Comparison of ENCODE assay signal across 8 mouse cellular contexts in genomic region chr10:81229735-81230437, GRCm38 (mm10). TPM values are rescaled to one million over a fixed set of nuclear protein-coding genes. Genes with fewer than 3 reads are reported as not detected.
DNase-seq lines count a peak whose midpoint lies in the region; ATAC-seq and TF ChIP-seq lines count a peak whose summit lies in the region.
"Had no signal": no experiment of that assay in that cellular context is flagged by ENCODE, and none has a peak within 500 bp of the region (broad histone marks: within the 10 kb centered on the region; RNA-seq: fewer than 3 reads in every experiment).

No protein-coding gene starts in this region.

- peak overlapping the region; percentile 79 for H3K9ac ChIP-seq in hindbrain, embryonic 16.5 days (ENCODE audit: low read depth, low read length)
- H3K9ac ChIP-seq: liver, embryonic 14.5 days had no signal

- TF ChIP-seq POLR2A in cortical plate, adult 2 months (IDR thresholded peaks at IDR 0.05; ENCODE audit: extremely low read depth, insufficient read depth, low read length), result 0 out of 2 replicates have a peak, but pooled peaks have one; percentile 27
- TF ChIP-seq POLR2A in small intestine, adult 2 months (IDR thresholded peaks at IDR 0.05; ENCODE audit: low read depth, low read length), result no peak

- peak overlapping the region; percentile 55 for H3K4me2 ChIP-seq in hindbrain, embryonic 16.5 days (ENCODE audit: low read length)

- intact Hi-C loops in left cerebral cortex, postnatal 25 days (cut with DNase I), result no loop called here
- intact Hi-C loops in left cerebral cortex, postnatal 36 days (cut with DNase I), result no loop called here

- DNase-seq in left cerebral cortex, postnatal 25 days (ENCODE audit: low spot score in 2 of 2), result peak; percentile 52 to 76
- DNase-seq in left cerebral cortex, postnatal 36 days (ENCODE audit: low spot score in 2 of 2), result no peak
- no peak for DNase-seq in ovary, postnatal 10 days (ENCODE audit: low spot score)
- DNase-seq in retina, embryonic 14.5 days (ENCODE audit: low spot score), result no peak

- 6% methylated on average over 20 of the region's 20 CpGs for WGBS in hindbrain, embryonic 16.5 days
- WGBS in small intestine, adult 2 months, result 26% methylated on average over 20 of the region's 20 CpGs

- ATAC-seq in hindbrain, embryonic 16.5 days, result peak; percentile 35

- no peaks in the 10 kb centered on the region; the same call in 1 of the 2 replicates for H3K36me3 ChIP-seq in hindbrain, embryonic 16.5 days (ENCODE audit: control insufficient read depth, insufficient read depth, low read length)
- H3K36me3 ChIP-seq in small intestine, adult 2 months (ENCODE audit: control insufficient read depth, insufficient read depth, low read length), result no peaks in the 10 kb centered on the region

- H3K27ac ChIP-seq in cortical plate, adult 2 months (ENCODE audit: insufficient read depth, low read length), result peak overlapping the region; percentile 95
- peak overlapping the region; percentile 85 for H3K27ac ChIP-seq in hindbrain, embryonic 16.5 days (ENCODE audit: low read depth, low read length)
- no peak overlapping the region for H3K27ac ChIP-seq in small intestine, adult 2 months (ENCODE audit: insufficient read depth, low read depth, low read length)
- H3K27ac ChIP-seq: liver, embryonic 14.5 days had no signal

- peaks cover 6% of the 10 kb centered on the region; the same call in 1 of the 2 replicates for H3K4me1 ChIP-seq in cortical plate, adult 2 months (ENCODE audit: control insufficient read depth, insufficient read depth, low read length)
- peaks cover 33% of the 10 kb centered on the region for H3K4me1 ChIP-seq in hindbrain, embryonic 16.5 days (ENCODE audit: control insufficient read depth, insufficient read depth, low read depth, low read length)
- peaks cover 12% of the 10 kb centered on the region for H3K4me1 ChIP-seq in small intestine, adult 2 months (ENCODE audit: control insufficient read depth, insufficient read depth, insufficient read length, low read length)

- TF ChIP-seq CTCF in cortical plate, adult 2 months (IDR thresholded peaks at IDR 0.05; ENCODE audit: extremely low read depth, insufficient read depth, low read length), result no peak
- TF ChIP-seq CTCF in small intestine, adult 2 months (IDR thresholded peaks at IDR 0.05; ENCODE audit: extremely low read depth, insufficient read length, insufficient replicate concordance, low read depth, low read length), result no peak

- peak overlapping the region; percentile 95 for H3K4me3 ChIP-seq in cortical plate, adult 2 months (ENCODE audit: insufficient read depth, low read length)
- H3K4me3 ChIP-seq in hindbrain, embryonic 16.5 days (ENCODE audit: low read length), result peak overlapping the region; percentile 64
- peak overlapping the region; percentile 20 for H3K4me3 ChIP-seq in small intestine, adult 2 months (ENCODE audit: low read depth, low read length)

- H3K9me3 ChIP-seq in hindbrain, embryonic 16.5 days (ENCODE audit: control insufficient read depth, low read length), result no peaks in the 10 kb centered on the region

- H3K27me3 ChIP-seq in hindbrain, embryonic 16.5 days (replicated peaks; ENCODE audit: control insufficient read depth, insufficient read depth, low read length), result no peaks in the 10 kb centered on the region
- H3K27me3 ChIP-seq in small intestine, adult 2 months (ENCODE audit: control insufficient read depth, insufficient read depth, low read length), result 0 out of 2 replicates have a peak, but pooled peaks cover 5% of the 10 kb centered on the region

RNA-seq across cellular contexts. Expression of gene Atcay, which starts 0.7 kb away (rescaled TPM):
- total RNA-seq in left cerebral cortex, postnatal 25 days (2021), result 100 to 1,000 TPM; 194 to 208 TPM
- total RNA-seq in left cerebral cortex, postnatal 36 days (2021), result 100 to 1,000 TPM; 202 to 212 TPM
- 166 and 169 TPM in 2 replicates for polyA plus RNA-seq in cortical plate, adult 2 months (2012; rRNA removed)
- polyA plus RNA-seq in hindbrain, embryonic 16.5 days (2015; fragmentation: Nextera tagmentation; extraction: Ambion mirVana), result 85.0 and 85.6 TPM in 2 replicates
- 0.53 and 0.60 TPM in 2 replicates for polyA plus RNA-seq in small intestine, adult 2 months (2012; rRNA removed)

RNA-seq across cellular contexts. Expression of gene Zfr2, which starts 3.1 kb away (rescaled TPM):
- 10 to 100 TPM; 57.2 to 63.1 TPM for total RNA-seq in left cerebral cortex, postnatal 25 days (2021)
- total RNA-seq in left cerebral cortex, postnatal 36 days (2021), result 10 to 100 TPM; 54.9 to 72.9 TPM
- polyA plus RNA-seq in cortical plate, adult 2 months (2012; rRNA removed), result 93.1 and 105 TPM in 2 replicates
- 23.8 and 28.7 TPM in 2 replicates for polyA plus RNA-seq in hindbrain, embryonic 16.5 days (2015; fragmentation: Nextera tagmentation; extraction: Ambion mirVana)
- polyA plus RNA-seq in small intestine, adult 2 months (2012; rRNA removed), result 4.9 and 14.2 TPM in 2 replicates

RNA-seq across cellular contexts. Expression of gene Matk, which starts 22.8 kb away (rescaled TPM):
- total RNA-seq in left cerebral cortex, postnatal 25 days (2021), result 100 to 1,000 TPM; 191 to 194 TPM
- 100 to 1,000 TPM; 191 to 213 TPM for total RNA-seq in left cerebral cortex, postnatal 36 days (2021)
- polyA plus RNA-seq in cortical plate, adult 2 months (2012; rRNA removed), result 475 and 540 TPM in 2 replicates
- polyA plus RNA-seq in hindbrain, embryonic 16.5 days (2015; fragmentation: Nextera tagmentation; extraction: Ambion mirVana), result 60.4 and 72.8 TPM in 2 replicates
- polyA plus RNA-seq in small intestine, adult 2 months (2012; rRNA removed), result 6.8 and 13.0 TPM in 2 replicates

RNA-seq across cellular contexts. Expression of gene Nmrk2, which starts 28.0 kb away (rescaled TPM):
- under 1 TPM in 1 of 2 experiments, not detected in 1; 0.23 TPM for total RNA-seq in left cerebral cortex, postnatal 25 days (2021)
- total RNA-seq in left cerebral cortex, postnatal 36 days (2021), result under 1 TPM in 1 of 2 experiments, not detected in 1; 0.34 TPM
- polyA plus RNA-seq in cortical plate, adult 2 months (2012; rRNA removed), result 0.13 and 0.19 TPM in 2 replicates
- polyA plus RNA-seq in hindbrain, embryonic 16.5 days (2015; fragmentation: Nextera tagmentation; extraction: Ambion mirVana), result 0.09 and 0.24 TPM in 2 replicates
- not detected in 2 replicates for polyA plus RNA-seq in small intestine, adult 2 months (2012; rRNA removed)
- polyA plus RNA-seq: liver, embryonic 14.5 days had no signal

RNA-seq across cellular contexts. Expression of gene Mrpl54, which starts 36.8 kb away (rescaled TPM):
- 10 to 100 TPM; 42.5 to 47.3 TPM for total RNA-seq in left cerebral cortex, postnatal 25 days (2021)
- 10 to 100 TPM; 43.0 to 48.2 TPM for total RNA-seq in left cerebral cortex, postnatal 36 days (2021)
- 61.1 and 64.7 TPM in 2 replicates for polyA plus RNA-seq in cortical plate, adult 2 months (2012; rRNA removed)
- polyA plus RNA-seq in hindbrain, embryonic 16.5 days (2015; fragmentation: Nextera tagmentation; extraction: Ambion mirVana), result 126 and 137 TPM in 2 replicates
- polyA plus RNA-seq in small intestine, adult 2 months (2012; rRNA removed), result 104 and 169 TPM in 2 replicates

Comparison
In these comparisons a context has a peak if more than half of its experiments do, and no peak if none do; other contexts are left out.
1. DNase-seq: peak in left cerebral cortex, postnatal 25 days (2 of 2); none in left cerebral cortex, postnatal 36 days (0 of 2), ovary, postnatal 10 days (single experiment) and retina, embryonic 14.5 days (single experiment).
2. H3K4me3 ChIP-seq: peak in every context shown above with its lines; median percentile 95 in cortical plate, adult 2 months; 64 in hindbrain, embryonic 16.5 days; 20 in small intestine, adult 2 months.
3. RNA of gene Atcay, which starts 0.7 kb away (polyA plus RNA-seq): 166 to 169 TPM in cortical plate, adult 2 months and 85.0 to 85.6 TPM in hindbrain, embryonic 16.5 days; 0.53 to 0.60 TPM in small intestine, adult 2 months; every median in the first group is over 10 times any median in the second.